Mouse (Mus musculus) brain, embryonic 14.5 days (tissue): ENCODE measurements around the gene Kdm8. TPM values are rescaled to one million over a fixed set of nuclear protein-coding genes. Genes with fewer than 3 reads are reported as not detected.
A peak's percentile ranks its signal among the peaks of the same experiment; 100 is the strongest.

Experiments
- DNase-seq: peaks from one replicate; pipeline ENCODE4 v3.0.0-alpha.2; 2011; ENCODE audit warnings: low read depth
- CTCF ChIP-seq: fragments of 200-500 bp; IDR thresholded peaks from 2 replicates; pipeline ENCODE4 v1.5.1; 2012; ENCODE audit warnings: inconsistent platforms, mild to moderate bottlenecking, moderate library complexity, borderline replicate concordance; ENCODE audit not compliant: insufficient read depth, insufficient read length; ENCODE audit errors: extremely low read depth
- POLR2A ChIP-seq: fragments of 200-500 bp; IDR thresholded peaks from 2 replicates; pipeline ENCODE4 v1.6.1; 2012; ENCODE audit warnings: mild to moderate bottlenecking, inconsistent platforms, borderline replicate concordance; ENCODE audit not compliant: poor library complexity, insufficient read depth, insufficient read length, severe bottlenecking; ENCODE audit errors: extremely low read depth
- polyA plus RNA-seq: library from polyadenylated mRNA; depleted of rRNA; stranded (reverse); fragments of >200 nt; gene quantifications from 2 replicates; pipeline ENCODE4 v1.2.3, GENCODE M21; 2012; rRNA removed

Kdm8 gene
- polyA plus RNA-seq, 1 experiment: 6.3 TPM

GRCm38 (mm10) chr7:125503374-125504092 lies 59.1 kb downstream of the Kdm8 start:
- TF ChIP-seq POLR2A (no peak), CTCF (no peak)
- no peak for DNase-seq

DNA sequence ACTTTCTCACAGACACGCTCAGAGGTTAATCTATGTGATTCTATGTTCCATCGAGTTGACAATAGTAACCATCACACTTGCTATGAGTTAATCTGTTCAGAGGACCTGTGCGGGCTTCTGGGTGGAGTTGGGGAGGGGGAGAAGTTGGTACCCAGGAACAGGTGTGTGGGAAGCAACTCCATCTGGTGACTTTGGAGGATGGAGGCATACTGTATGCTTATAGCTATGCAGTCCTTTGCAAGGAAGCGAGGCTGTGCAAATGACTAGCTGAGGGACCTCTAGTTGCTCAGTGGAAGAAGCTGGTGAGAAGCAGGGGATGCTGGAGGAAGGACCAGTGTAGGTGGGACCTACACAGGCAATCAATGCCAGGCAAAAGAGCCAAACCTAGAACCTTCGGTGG lies 60.1 kb downstream of the Kdm8 start:
- DNase-seq: no peak
- TF ChIP-seq CTCF (no peak), POLR2A (no peak)

- no peak for TF ChIP-seq CTCF
- TF ChIP-seq POLR2A: no peak
- DNase-seq: peak; percentile 11
Observed at GRCm38 (mm10) chr7:125505568-125505967, 61.1 kb downstream of the Kdm8 start.

DNA sequence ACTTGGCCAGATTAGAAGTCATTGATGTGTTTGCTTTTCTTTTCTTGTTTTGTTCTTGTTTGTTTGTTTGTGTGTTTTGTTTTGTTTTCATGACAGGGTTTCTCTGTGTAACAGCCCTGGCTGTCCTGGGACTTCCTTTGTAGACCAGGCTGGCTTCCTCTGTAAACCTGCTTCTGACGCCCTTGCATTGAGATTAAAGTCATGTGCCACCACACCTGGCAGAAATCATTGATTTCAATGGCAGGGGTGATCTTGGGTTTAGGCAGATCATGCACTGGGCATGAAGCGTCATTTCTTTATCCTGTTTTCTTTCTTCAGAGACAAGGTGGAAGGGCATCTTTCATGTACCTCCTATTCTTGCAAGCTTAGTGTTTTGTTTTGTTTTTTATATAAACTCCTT lies 62.8 kb downstream of the Kdm8 start:
- no peak for DNase-seq
- no peak for TF ChIP-seq POLR2A
- TF ChIP-seq CTCF: no peak

- no peak for DNase-seq
- no peak for TF ChIP-seq POLR2A
- no peak for TF ChIP-seq CTCF
Observed at GRCm38 (mm10) chr7:125511432-125511831, 67.0 kb downstream of the Kdm8 start.

- DNase-seq: no peak
- no peak for TF ChIP-seq POLR2A
- TF ChIP-seq CTCF: no peak
Observed at GRCm38 (mm10) chr7:125511852-125512251, 67.4 kb downstream of the Kdm8 start.

Other genes with a start within 250 kb of the Kdm8 start
- gene Nsmce1, start 46.9 kb downstream of the Kdm8 start, polyA plus RNA-seq: 61.6 and 79.0 TPM in 2 replicates
- gene Il4ra, start 107.4 kb downstream of the Kdm8 start, polyA plus RNA-seq: 4.2 and 6.3 TPM in 2 replicates
- 0.53 and 0.64 TPM in 2 replicates for gene Il21r, start 158.8 kb downstream of the Kdm8 start, polyA plus RNA-seq